Mouse (Mus musculus): ENCODE data around the gene Atrip. TPM values are rescaled to one million over a fixed set of nuclear protein-coding genes. Genes with fewer than 3 reads are reported as not detected.

Gene Atrip
- total RNA-seq, 2 experiments from 2014 or later: 8.0 to 8.5 TPM

GRCm38 (mm10) chr9:109052490-109053260, 21.2 kb downstream of the Atrip start:
- H3K27ac ChIP-seq: no peak overlapping the region
- no peak overlapping the region for H3K4me3 ChIP-seq
- TF ChIP-seq CTCF (IDR thresholded peaks at IDR 0.05): no peak
- DNase-seq: no peak
- intact Hi-C loops (cut with DNase I): no loop called here

GRCm38 (mm10) chr9:109051651-109052489, 22.1 kb downstream of the Atrip start:
- no peak overlapping the region for H3K27ac ChIP-seq
- no peak for TF ChIP-seq CTCF (IDR thresholded peaks at IDR 0.05)
- DNase-seq: no peak
- no peak overlapping the region for H3K4me3 ChIP-seq
- intact Hi-C loops (cut with DNase I): no loop called here

- TF ChIP-seq CTCF (IDR thresholded peaks at IDR 0.05): no peak
- no peak for DNase-seq
- H3K4me3 ChIP-seq: no peak overlapping the region
- no peak overlapping the region for H3K27ac ChIP-seq
- intact Hi-C loops (cut with DNase I): no loop called here
Observed at GRCm38 (mm10) chr9:109051011-109051501, 22.9 kb downstream of the Atrip start.

- no peak for DNase-seq
- intact Hi-C loops (cut with DNase I): no loop called here
- Histone ChIP-seq H3K27ac (no peak overlapping the region), H3K4me3 (no peak overlapping the region)
- TF ChIP-seq CTCF (IDR thresholded peaks at IDR 0.05): no peak
Observed at GRCm38 (mm10) chr9:109050674-109050997, 23.3 kb downstream of the Atrip start.

- DNase-seq: no peak
- intact Hi-C loops (cut with DNase I): no loop called here
- no peak for TF ChIP-seq CTCF (IDR thresholded peaks at IDR 0.05)
- no peak overlapping the region for H3K27ac ChIP-seq
- no peak overlapping the region for H3K4me3 ChIP-seq
Observed at GRCm38 (mm10) chr9:109049996-109050673, 23.8 kb downstream of the Atrip start.

- no peak for DNase-seq
- H3K27ac ChIP-seq: no peak overlapping the region
- no peak overlapping the region for H3K4me3 ChIP-seq
- no peak for TF ChIP-seq CTCF (IDR thresholded peaks at IDR 0.05)
- intact Hi-C loops (cut with DNase I): no loop called here
Observed at GRCm38 (mm10) chr9:109049316-109049715, 24.6 kb downstream of the Atrip start.

- TF ChIP-seq CTCF (IDR thresholded peaks at IDR 0.05): peak; percentile 77
- Histone ChIP-seq H3K27ac (no peak overlapping the region), H3K4me3 (no peak overlapping the region)
- intact Hi-C loops (cut with DNase I): no loop called here
- DNase-seq: peak; percentile 65
Observed at GRCm38 (mm10) chr9:109046306-109046705, 27.6 kb downstream of the Atrip start.

- DNase-seq: no peak
- intact Hi-C loops (cut with DNase I): no loop called here
- Histone ChIP-seq H3K27ac (no peak overlapping the region), H3K4me3 (no peak overlapping the region)
- no peak for TF ChIP-seq CTCF (IDR thresholded peaks at IDR 0.05)
Observed at GRCm38 (mm10) chr9:109041351-109041750, 32.6 kb downstream of the Atrip start.

- TF ChIP-seq CTCF (IDR thresholded peaks at IDR 0.05): no peak
- peak overlapping the region; percentile 53 for H3K27ac ChIP-seq
- H3K4me3 ChIP-seq: peak overlapping the region; percentile 75
- no peak for DNase-seq
- intact Hi-C loops (cut with DNase I): no loop called here
Observed at GRCm38 (mm10) chr9:109040906-109041305, 33.0 kb downstream of the Atrip start.

GRCm38 (mm10) chr9:109040216-109040615, 33.7 kb downstream of the Atrip start:
- TF ChIP-seq CTCF (IDR thresholded peaks at IDR 0.05): no peak
- no peak for DNase-seq
- H3K4me3 ChIP-seq: peak overlapping the region; percentile 75
- intact Hi-C loops (cut with DNase I): no loop called here
- peak overlapping the region; percentile 96 for H3K27ac ChIP-seq

GRCm38 (mm10) chr9:109039681-109040080, 34.2 kb downstream of the Atrip start:
- no peak for DNase-seq
- intact Hi-C loops (cut with DNase I): loop anchor here (2.0 to 5.0 kb wide), 2 partner anchors 17 to 37 kb away; no protein-coding TSS in a partner anchor
- Histone ChIP-seq H3K27ac (peak overlapping the region; percentile 96), H3K4me3 (peak overlapping the region; percentile 75)
- no peak for TF ChIP-seq CTCF (IDR thresholded peaks at IDR 0.05)

- Histone ChIP-seq H3K4me3 (peak overlapping the region; percentile 75), H3K27ac (peak overlapping the region; percentile 96)
- peak; percentile 79 for DNase-seq
- intact Hi-C loops (cut with DNase I): loop anchor here (2.0 to 5.0 kb wide), 2 partner anchors 18 to 37 kb away; no protein-coding TSS in a partner anchor
- no peak for TF ChIP-seq CTCF (IDR thresholded peaks at IDR 0.05)
Observed at GRCm38 (mm10) chr9:109038901-109039364, 35.0 kb downstream of the Atrip start.

Measured in gastrocnemius, adult 2 months (tissue).